Mouse (Mus musculus) lung, postnatal 0 days (tissue): Measurements from ENCODE around the gene Syn3.

Experiments
- CTCF ChIP-seq: IDR thresholded peaks from 2 replicates; pipeline ENCODE4 v1.5.1; 2016; ENCODE audit warnings: antibody characterized with exemption, mild to moderate bottlenecking
- EP300 ChIP-seq: IDR thresholded peaks from 2 replicates; pipeline ENCODE4 v1.6.1; 2016; ENCODE audit warnings: antibody characterized with exemption, mild to moderate bottlenecking, control low read depth

DNA sequence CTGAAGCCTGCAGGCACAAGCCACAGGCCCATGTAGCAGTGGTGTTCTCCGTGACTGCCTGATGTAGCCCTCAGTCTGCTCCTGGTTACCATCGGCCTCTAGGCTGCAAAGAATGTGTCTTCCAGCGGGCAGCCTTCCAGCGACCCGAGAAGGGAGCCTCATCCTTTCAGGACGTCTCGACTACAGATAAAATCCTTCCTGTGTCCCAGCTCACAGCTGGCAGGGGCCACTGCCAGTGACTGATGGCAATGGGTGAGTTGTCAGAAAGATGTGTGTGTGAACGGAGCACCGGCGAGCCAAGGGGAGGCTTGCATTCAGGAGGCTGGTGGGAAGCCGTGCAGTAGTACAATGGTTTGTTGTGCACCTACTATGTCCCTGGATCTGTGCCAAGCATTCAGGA, 122.8 kb downstream of the Syn3 start:
- no peak for TF ChIP-seq CTCF
- no peak for TF ChIP-seq EP300
